23 mouse cellular contexts compared by ENCODE assay signal in the genomic region with DNA sequence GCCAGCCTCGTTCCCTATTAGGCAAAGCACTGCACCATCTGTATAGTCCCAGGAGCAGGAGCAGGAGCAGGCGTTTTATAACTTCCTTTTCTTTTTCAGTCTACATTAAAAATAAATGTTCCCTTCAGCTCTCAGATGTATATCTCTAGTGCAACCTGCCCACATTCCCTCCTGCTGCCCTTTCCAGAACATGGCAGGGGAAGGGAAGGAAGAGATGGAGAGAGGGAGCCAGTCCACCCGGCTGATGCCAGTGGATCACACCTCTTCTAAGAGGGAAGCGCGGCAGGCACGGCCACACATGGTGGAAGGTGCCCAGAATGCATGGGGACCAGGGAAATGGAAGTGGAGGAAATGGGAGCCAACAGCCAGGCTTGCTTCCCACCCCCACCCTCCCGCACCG. TPM values are rescaled to one million over a fixed set of nuclear protein-coding genes. Genes with fewer than 3 reads are reported as not detected.
A peak's percentile ranks its signal among the peaks of the same experiment; 100 is the strongest.
DNase-seq lines count a peak whose midpoint lies in the region; TF ChIP-seq lines count a peak whose summit lies in the region.
"Had no signal": no experiment of that assay in that cellular context is flagged by ENCODE, and none has a peak within 500 bp of the region (broad histone marks: within the 10 kb centered on the region; RNA-seq: fewer than 3 reads in every experiment).

No protein-coding gene starts in this region.

- intact Hi-C loops in left cerebral cortex, postnatal 4 days (cut with DNase I), result no loop called here
- intact Hi-C loops in heart, postnatal 25 days (cut with DNase I), result no loop called here
- intact Hi-C loops in heart, adult 2 months (cut with DNase I), result no loop called here

- H3K4me3 ChIP-seq in E14TG2a.4 (replicated peaks; ENCODE audit: low read length), result 0 out of 2 replicates have a peak overlapping the region, but pooled peaks have one; percentile 4
- no peak overlapping the region for H3K4me3 ChIP-seq in heart, adult 2 months
- H3K4me3 ChIP-seq: heart, embryonic 12.5 days; liver, embryonic 12.5 days; midbrain, embryonic 13.5 days; myocyte; neural tube, embryonic 15.5 days had no signal

- WGBS in heart, adult 2 months, result 74% methylated on average over 8 of the region's 8 CpGs

- peak; percentile 71 to 72 for DNase-seq in frontal cortex, adult 2 months (ENCODE audit: extremely low spot score in 1 of 2, low spot score in 1 of 2)
- no peak for DNase-seq in frontal cortex, postnatal 25 days (ENCODE audit: low spot score in 2 of 2)
- peak; percentile 52 for DNase-seq in left cerebral cortex, adult 11 months (ENCODE audit: low spot score)
- DNase-seq in left cerebral cortex, postnatal 4 days, result peak; percentile 22
- DNase-seq in heart, postnatal 25 days (ENCODE audit: low spot score), result no peak
- no peak for DNase-seq in yolk sac, embryonic 10.5 days (ENCODE audit: low spot score)
- no peak for DNase-seq in heart, adult 2 months
- DNase-seq: adrenal gland, adult 8-10 months; cerebellum, adult 11 months; forebrain, postnatal 0 days; heart, postnatal 36 days; kidney, adult 2 months; kidney, postnatal 4 days; lung, embryonic 14.5 days; thymus, postnatal 25 days had no signal

- H3K36me3 ChIP-seq in E14TG2a.4 (ENCODE audit: insufficient read depth, low read length), result no peaks in the 10 kb centered on the region
- no peaks in the 10 kb centered on the region for H3K36me3 ChIP-seq in heart, adult 2 months (ENCODE audit: control insufficient read depth, insufficient read depth, low read length)
- H3K36me3 ChIP-seq: heart, embryonic 12.5 days; liver, embryonic 12.5 days; midbrain, embryonic 13.5 days; neural tube, embryonic 15.5 days had no signal

- no peak for TF ChIP-seq EP300 in heart, adult 2 months (IDR thresholded peaks at IDR 0.05; ENCODE audit: insufficient read depth, low read depth, low read length)

- TF ChIP-seq CTCF in E14TG2a.4 (conservative IDR thresholded peaks at IDR 0.05; ENCODE audit: low read length), result no peak
- TF ChIP-seq CTCF in heart, adult 2 months (IDR thresholded peaks at IDR 0.05), result no peak

- no peaks in the 10 kb centered on the region for H3K9me3 ChIP-seq in E14TG2a.4 (ENCODE audit: low read length)
- H3K9me3 ChIP-seq: heart, embryonic 12.5 days; liver, embryonic 12.5 days; midbrain, embryonic 13.5 days; neural tube, embryonic 15.5 days had no signal

- peaks cover 65% of the 10 kb centered on the region for H3K4me1 ChIP-seq in E14TG2a.4 (replicated peaks; ENCODE audit: low read depth, low read length)
- no peaks in the 10 kb centered on the region for H3K4me1 ChIP-seq in heart, adult 2 months (ENCODE audit: control insufficient read depth, insufficient read depth, low read length)
- H3K4me1 ChIP-seq: liver, embryonic 12.5 days; midbrain, embryonic 13.5 days; neural tube, embryonic 15.5 days had no signal

- no peak overlapping the region for H3K9ac ChIP-seq in heart, adult 2 months (ENCODE audit: low read depth, low read length)
- H3K9ac ChIP-seq: forebrain, postnatal 0 days; heart, embryonic 12.5 days; liver, embryonic 12.5 days; lung, embryonic 14.5 days; midbrain, embryonic 13.5 days; neural tube, embryonic 15.5 days had no signal

- H3K27me3 ChIP-seq in E14TG2a.4 (ENCODE audit: insufficient read depth, low read length), result no peaks in the 10 kb centered on the region
- no peaks in the 10 kb centered on the region for H3K27me3 ChIP-seq in heart, adult 2 months (ENCODE audit: control insufficient read depth, insufficient read depth, low read length)
- H3K27me3 ChIP-seq: heart, embryonic 12.5 days; liver, embryonic 12.5 days; midbrain, embryonic 13.5 days; neural tube, embryonic 15.5 days had no signal

- no peak overlapping the region for H3K27ac ChIP-seq in heart, adult 2 months
- H3K27ac ChIP-seq: liver, embryonic 12.5 days; macrophage; midbrain, embryonic 13.5 days; neural tube, embryonic 15.5 days; stomach, postnatal 0 days had no signal

- H3K79me2 ChIP-seq in heart, adult 2 months (replicated peaks; ENCODE audit: control insufficient read depth, insufficient read depth, low read length), result no peaks in the 10 kb centered on the region

- TF ChIP-seq POLR2A in heart, adult 2 months (IDR thresholded peaks at IDR 0.05; ENCODE audit: insufficient read depth, low read depth, low read length), result no peak

RNA-seq across cellular contexts. Expression of gene Sfxn5, which starts 56.7 kb away (rescaled TPM):
- polyA plus RNA-seq in frontal cortex, adult 2 months (2012; rRNA removed), result 137 and 156 TPM in 2 replicates
- total RNA-seq in left cerebral cortex, postnatal 4 days (2021), result 10 to 100 TPM; 63.9 to 69.7 TPM
- total RNA-seq in heart, postnatal 25 days (2021), result 1 to 10 TPM; 4.6 to 4.8 TPM
- total RNA-seq in heart, adult 2 months (2021), result 1 to 10 TPM; 4.2 to 5.3 TPM
- 4.9 and 5.9 TPM in 2 replicates for polyA plus RNA-seq in heart, adult 2 months (2012; rRNA removed)

Comparison
In these comparisons a context has a peak if more than half of its experiments do, and no peak if none do; other contexts are left out.
1. DNase-seq: peak in frontal cortex, adult 2 months (2 of 2), left cerebral cortex, adult 11 months (single experiment) and left cerebral cortex, postnatal 4 days (single experiment); none in frontal cortex, postnatal 25 days (0 of 2), heart, postnatal 25 days (single experiment), yolk sac, embryonic 10.5 days (single experiment) and heart, adult 2 months (0 of 2).
2. RNA of gene Sfxn5, which starts 56.7 kb away (total RNA-seq): 63.9 to 69.7 TPM in left cerebral cortex, postnatal 4 days; 4.2 to 5.3 TPM in heart, adult 2 months and 4.6 to 4.8 TPM in heart, postnatal 25 days; every median in the first group is over 10 times any median in the second.